Mouse (Mus musculus) midbrain, embryonic 13.5 days (tissue): ENCODE measurements around the gene Ece1. TPM values are rescaled to one million over a fixed set of nuclear protein-coding genes. Genes with fewer than 3 reads are reported as not detected.

Experiments used
- ATAC-seq: fragments of 200-750 bp; cut with Nextera tagmentation; 2 replicates; pipeline ENCODE4 v1.8.0; 2017; ENCODE audit warnings: mild to moderate bottlenecking, moderate TSS enrichment, moderate library complexity
- H3K27ac ChIP-seq: fragments of 300-500 bp; sonication (generic); 2 replicates; pipeline ENCODE4 v1.5.1; 2015; ENCODE audit warnings: inconsistent platforms, mild to moderate bottlenecking, moderate library complexity
- H3K27me3 ChIP-seq: fragments of 300-500 bp; sonication (generic); 2 replicates; pipeline ENCODE4 v1.6.1; 2015; ENCODE audit warnings: mild to moderate bottlenecking, inconsistent platforms
- H3K36me3 ChIP-seq: fragments of 300-500 bp; sonication (generic); 2 replicates; pipeline ENCODE4 v1.6.1; 2015; ENCODE audit warnings: mild to moderate bottlenecking, inconsistent platforms
- H3K4me1 ChIP-seq: fragments of 300-500 bp; sonication (generic); replicated peaks from 2 replicates; pipeline ENCODE4 v1.6.1; 2015; ENCODE audit warnings: inconsistent platforms
- H3K4me2 ChIP-seq: fragments of 300-500 bp; sonication (generic); replicated peaks from 2 replicates; pipeline ENCODE4 v1.6.1; 2015; ENCODE audit warnings: moderate library complexity, mild to moderate bottlenecking, inconsistent platforms
- H3K4me3 ChIP-seq: fragments of 300-500 bp; sonication (generic); replicated peaks from 2 replicates; pipeline ENCODE4 v1.5.1; 2015; ENCODE audit warnings: mild to moderate bottlenecking, inconsistent platforms
- H3K9ac ChIP-seq: fragments of 300-500 bp; sonication (generic); replicated peaks from 2 replicates; pipeline ENCODE4 v1.6.1; 2015; ENCODE audit warnings: mild to moderate bottlenecking, inconsistent platforms
- H3K9me3 ChIP-seq: fragments of 300-500 bp; sonication (generic); 2 replicates; pipeline ENCODE4 v1.6.1; 2016; ENCODE audit warnings: mild to moderate bottlenecking, inconsistent platforms
- WGBS: fragments of 180-500 bp; shearing (Covaris S2); methylation state at CpG from one replicate; pipeline ENCODE4 v1.1.7; 2015; 5-methylcytosine and 5-hydroxymethylcytosine counted together
- polyA plus RNA-seq: library from polyadenylated mRNA; unstranded; fragments of >200 nt; fragmentation: Nextera tagmentation; extraction: Ambion mirVana; gene quantifications from 2 replicates; pipeline ENCODE4 v1.2.1, GENCODE M21; 2015

The Ece1 gene
- polyA plus RNA-seq, 1 experiment from 2014 or later: 19.4 TPM

- H3K4me1 ChIP-seq: peaks cover 38% of the 10 kb centered on the region
- H3K27me3 ChIP-seq: no peaks in the 10 kb centered on the region
- no peak overlapping the region for H3K4me2 ChIP-seq
- no peak overlapping the region for H3K4me3 ChIP-seq
- 91% methylated on average over 4 of the region's 4 CpGs for WGBS
- H3K9ac ChIP-seq: no peak overlapping the region
- H3K27ac ChIP-seq: no peak overlapping the region
- no peaks in the 10 kb centered on the region for H3K9me3 ChIP-seq
- no peaks in the 10 kb centered on the region for H3K36me3 ChIP-seq
- no peak for ATAC-seq
Observed at GRCm38 (mm10) chr4:137870979-137871378, 8.9 kb downstream of the Ece1 start.

- Histone ChIP-seq H3K9me3 (no peaks in the 10 kb centered on the region), H3K4me1 (peaks cover 33% of the 10 kb centered on the region), H3K4me2 (no peak overlapping the region), H3K9ac (no peak overlapping the region), H3K36me3 (no peaks in the 10 kb centered on the region), H3K4me3 (no peak overlapping the region), H3K27ac (no peak overlapping the region), H3K27me3 (no peaks in the 10 kb centered on the region)
- WGBS: 94% methylated on average over 8 of the region's 8 CpGs
- no peak for ATAC-seq
Observed at GRCm38 (mm10) chr4:137871431-137871830, 9.4 kb downstream of the Ece1 start.

GRCm38 (mm10) chr4:137874337-137874736, 12.3 kb downstream of the Ece1 start:
- no peak overlapping the region for H3K27ac ChIP-seq
- H3K4me3 ChIP-seq: no peak overlapping the region
- H3K4me1 ChIP-seq: peaks cover 32% of the 10 kb centered on the region
- no peaks in the 10 kb centered on the region for H3K36me3 ChIP-seq
- WGBS: 13% methylated on average over 7 of the region's 7 CpGs
- no peaks in the 10 kb centered on the region for H3K27me3 ChIP-seq
- no peaks in the 10 kb centered on the region for H3K9me3 ChIP-seq
- H3K9ac ChIP-seq: no peak overlapping the region
- no peak for ATAC-seq
- no peak overlapping the region for H3K4me2 ChIP-seq

- Histone ChIP-seq H3K4me2 (no peak overlapping the region), H3K27me3 (no peaks in the 10 kb centered on the region), H3K4me1 (peaks cover 28% of the 10 kb centered on the region), H3K9me3 (no peaks in the 10 kb centered on the region), H3K4me3 (no peak overlapping the region), H3K9ac (no peak overlapping the region), H3K36me3 (no peaks in the 10 kb centered on the region), H3K27ac (no peak overlapping the region)
- ATAC-seq: no peak
- WGBS: 47% methylated on average over 4 of the region's 4 CpGs
Observed at GRCm38 (mm10) chr4:137874826-137875225, 12.8 kb downstream of the Ece1 start.

GRCm38 (mm10) chr4:137875466-137876092, 13.5 kb downstream of the Ece1 start:
- Histone ChIP-seq H3K4me1 (peaks cover 22% of the 10 kb centered on the region), H3K27ac (no peak overlapping the region), H3K4me3 (no peak overlapping the region), H3K9me3 (no peaks in the 10 kb centered on the region), H3K4me2 (no peak overlapping the region), H3K9ac (no peak overlapping the region), H3K27me3 (no peaks in the 10 kb centered on the region), H3K36me3 (no peaks in the 10 kb centered on the region)
- 82% methylated on average over 9 of the region's 9 CpGs for WGBS
- no peak for ATAC-seq

GRCm38 (mm10) chr4:137876834-137877233, 14.8 kb downstream of the Ece1 start:
- Histone ChIP-seq H3K27me3 (no peaks in the 10 kb centered on the region), H3K4me1 (peaks cover 22% of the 10 kb centered on the region), H3K9me3 (no peaks in the 10 kb centered on the region), H3K4me2 (no peak overlapping the region), H3K4me3 (no peak overlapping the region), H3K9ac (no peak overlapping the region), H3K36me3 (no peaks in the 10 kb centered on the region), H3K27ac (peak overlapping the region; percentile 47; the same call in 1 of the 2 replicates)
- no peak for ATAC-seq
- WGBS: 51% methylated on average over 6 of the region's 6 CpGs

GRCm38 (mm10) chr4:137877432-137877881, 15.4 kb downstream of the Ece1 start:
- no peak for ATAC-seq
- H3K36me3 ChIP-seq: no peaks in the 10 kb centered on the region
- no peak overlapping the region for H3K4me2 ChIP-seq
- no peak overlapping the region for H3K27ac ChIP-seq
- WGBS: 1% methylated on average over 4 of the region's 4 CpGs
- H3K4me3 ChIP-seq: no peak overlapping the region
- H3K27me3 ChIP-seq: no peaks in the 10 kb centered on the region
- peaks cover 23% of the 10 kb centered on the region for H3K4me1 ChIP-seq
- H3K9me3 ChIP-seq: no peaks in the 10 kb centered on the region
- H3K9ac ChIP-seq: no peak overlapping the region

- Histone ChIP-seq H3K36me3 (no peaks in the 10 kb centered on the region), H3K9me3 (no peaks in the 10 kb centered on the region), H3K9ac (no peak overlapping the region), H3K4me3 (no peak overlapping the region), H3K27me3 (no peaks in the 10 kb centered on the region), H3K4me2 (no peak overlapping the region), H3K4me1 (peaks cover 29% of the 10 kb centered on the region), H3K27ac (no peak overlapping the region)
- 84% methylated on average over 8 of the region's 8 CpGs for WGBS
- ATAC-seq: no peak
Observed at GRCm38 (mm10) chr4:137879383-137880156, 17.5 kb downstream of the Ece1 start.

GRCm38 (mm10) chr4:137881445-137881844, 19.4 kb downstream of the Ece1 start:
- 90% methylated on average over 8 of the region's 8 CpGs for WGBS
- Histone ChIP-seq H3K9ac (no peak overlapping the region), H3K4me1 (peaks cover 25% of the 10 kb centered on the region), H3K36me3 (no peaks in the 10 kb centered on the region), H3K4me3 (no peak overlapping the region), H3K9me3 (no peaks in the 10 kb centered on the region), H3K4me2 (no peak overlapping the region), H3K27ac (no peak overlapping the region), H3K27me3 (no peaks in the 10 kb centered on the region)
- no peak for ATAC-seq

GRCm38 (mm10) chr4:137882663-137883062, 20.6 kb downstream of the Ece1 start:
- peak overlapping the region; percentile 19; the same call in 1 of the 2 replicates for H3K27ac ChIP-seq
- no peak overlapping the region for H3K4me3 ChIP-seq
- H3K36me3 ChIP-seq: no peaks in the 10 kb centered on the region
- H3K27me3 ChIP-seq: no peaks in the 10 kb centered on the region
- no peaks in the 10 kb centered on the region for H3K9me3 ChIP-seq
- H3K4me1 ChIP-seq: peaks cover 20% of the 10 kb centered on the region
- H3K4me2 ChIP-seq: no peak overlapping the region
- no peak overlapping the region for H3K9ac ChIP-seq
- WGBS: 73% methylated on average over 9 of the region's 9 CpGs
- ATAC-seq: no peak

GRCm38 (mm10) chr4:137883513-137884150, 21.6 kb downstream of the Ece1 start:
- WGBS: 89% methylated on average over 8 of the region's 8 CpGs

GRCm38 (mm10) chr4:137887337-137887992, 25.4 kb downstream of the Ece1 start:
- WGBS: 88% methylated on average over 10 of the region's 10 CpGs
- ATAC-seq: no peak

More at GRCm38 (mm10) chr4:137883513-137884150, 21.6 kb downstream of the Ece1 start:
- no peak overlapping the region for H3K9ac ChIP-seq
- no peak overlapping the region for H3K4me2 ChIP-seq
- ATAC-seq: no peak
- H3K9me3 ChIP-seq: no peaks in the 10 kb centered on the region
- H3K36me3 ChIP-seq: no peaks in the 10 kb centered on the region
- H3K27ac ChIP-seq: no peak overlapping the region
- H3K4me1 ChIP-seq: peaks cover 18% of the 10 kb centered on the region
- no peaks in the 10 kb centered on the region for H3K27me3 ChIP-seq
- no peak overlapping the region for H3K4me3 ChIP-seq

More at GRCm38 (mm10) chr4:137887337-137887992, 25.4 kb downstream of the Ece1 start:
- no peaks in the 10 kb centered on the region for H3K9me3 ChIP-seq
- H3K27me3 ChIP-seq: no peaks in the 10 kb centered on the region
- H3K4me1 ChIP-seq: peaks cover 36% of the 10 kb centered on the region
- H3K4me3 ChIP-seq: no peak overlapping the region
- H3K4me2 ChIP-seq: no peak overlapping the region
- no peak overlapping the region for H3K9ac ChIP-seq
- H3K27ac ChIP-seq: no peak overlapping the region
- no peaks in the 10 kb centered on the region for H3K36me3 ChIP-seq
